In the genomic region with DNA sequence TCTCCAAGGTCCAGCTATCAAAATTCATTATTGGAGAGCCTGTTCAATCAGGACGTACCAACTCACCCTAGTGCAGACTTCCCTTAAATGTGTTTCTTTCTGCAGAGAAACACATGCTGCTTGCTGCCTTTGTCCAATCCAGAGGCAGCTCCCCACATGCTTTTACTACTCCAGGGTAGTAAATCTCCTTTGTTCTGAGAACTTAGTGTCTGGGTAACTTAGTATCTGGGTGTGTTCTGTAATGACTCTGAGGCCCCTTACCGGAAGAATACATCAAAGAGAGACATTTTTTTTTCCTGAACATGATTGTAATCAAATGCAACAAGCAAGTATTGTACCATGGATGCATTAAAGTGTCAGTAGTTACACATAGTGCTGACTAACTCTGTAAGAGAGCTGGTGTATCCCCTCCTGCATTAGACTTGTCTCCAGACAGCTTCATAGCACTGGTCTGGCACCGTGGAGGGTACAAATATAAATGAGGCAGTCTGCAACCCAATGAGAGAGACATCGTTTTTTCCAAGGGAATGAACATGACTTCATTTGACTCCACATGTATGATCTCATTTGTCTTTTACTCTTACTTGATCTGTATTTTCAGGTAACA, we compare ENCODE assay signal across 14 mouse cellular contexts.
A peak's percentile ranks its signal among the peaks of the same experiment; 100 is the strongest.
DNase-seq lines count a peak whose midpoint lies in the region; ATAC-seq lines count a peak whose summit lies in the region.
"Had no signal": no experiment of that assay in that cellular context is flagged by ENCODE, and none has a peak within 500 bp of the region (broad histone marks: within the 10 kb centered on the region; RNA-seq: fewer than 3 reads in every experiment).

No protein-coding gene starts in this region.

- no peaks in the 10 kb centered on the region for H3K9me3 ChIP-seq in kidney, embryonic 15.5 days (replicated peaks)
- H3K9me3 ChIP-seq in hindbrain, embryonic 11.5 days (ENCODE audit: control insufficient read depth, low read length): no peaks in the 10 kb centered on the region
- H3K9me3 ChIP-seq in limb, embryonic 10.5 days (replicated peaks): no peaks in the 10 kb centered on the region
- no peaks in the 10 kb centered on the region for H3K9me3 ChIP-seq in neural tube, embryonic 15.5 days (replicated peaks)
- H3K9me3 ChIP-seq: liver, embryonic 12.5 days had no signal

- H3K4me1 ChIP-seq in kidney, embryonic 15.5 days: peaks cover 9% of the 10 kb centered on the region; the same call in 1 of the 2 replicates
- peaks cover 2% of the 10 kb centered on the region; the same call in 1 of the 2 replicates for H3K4me1 ChIP-seq in hindbrain, embryonic 11.5 days (replicated peaks; ENCODE audit: control insufficient read depth, insufficient read depth, low read length)
- peaks cover 16% of the 10 kb centered on the region for H3K4me1 ChIP-seq in limb, embryonic 10.5 days
- peaks cover 23% of the 10 kb centered on the region for H3K4me1 ChIP-seq in neural tube, embryonic 15.5 days
- H3K4me1 ChIP-seq: liver, embryonic 12.5 days had no signal

- peak; percentile 49; the same call in 1 of the 2 replicates for ATAC-seq in kidney, embryonic 15.5 days (replicated peaks; ENCODE audit: low FRiP score)
- peak; percentile 71 for ATAC-seq in hindbrain, embryonic 11.5 days (ENCODE audit: low FRiP score)
- peak; percentile 69; the same call in 1 of the 2 replicates for ATAC-seq in neural tube, embryonic 15.5 days (ENCODE audit: low FRiP score)
- ATAC-seq: liver, embryonic 12.5 days had no signal

- no peak for DNase-seq in kidney, postnatal 14 days
- no peak for DNase-seq in hindbrain, embryonic 11.5 days (ENCODE audit: low spot score)
- no peak for DNase-seq in limb, embryonic 10.5 days (ENCODE audit: low spot score)
- DNase-seq in thymus, adult 18-20 months: no peak
- DNase-seq in adrenal gland, postnatal 4 days (ENCODE audit: low spot score in 2 of 2): no peak
- no peak for DNase-seq in gastrocnemius, postnatal 10 days
- DNase-seq: adrenal gland, postnatal 10 days; cerebellum, adult 9-11 months; heart, postnatal 36 days; lung, postnatal 4 days; thymus, postnatal 14 days had no signal

- H3K27me3 ChIP-seq in kidney, embryonic 15.5 days: no peaks in the 10 kb centered on the region
- H3K27me3 ChIP-seq in hindbrain, embryonic 11.5 days (ENCODE audit: control insufficient read depth, insufficient read depth, low read length): no peaks in the 10 kb centered on the region
- H3K27me3 ChIP-seq in limb, embryonic 10.5 days (ENCODE audit: low read depth, poor library complexity, severe bottlenecking): no peaks in the 10 kb centered on the region
- no peaks in the 10 kb centered on the region for H3K27me3 ChIP-seq in neural tube, embryonic 15.5 days (replicated peaks)
- H3K27me3 ChIP-seq: liver, embryonic 12.5 days had no signal

- 10% methylated on average over 4 of the region's 4 CpGs for WGBS in kidney, embryonic 15.5 days
- WGBS in hindbrain, embryonic 11.5 days: 38% methylated on average over 4 of the region's 4 CpGs
- WGBS in limb, embryonic 10.5 days: 39% methylated on average over 4 of the region's 4 CpGs
- WGBS in neural tube, embryonic 15.5 days: 2% methylated on average over 4 of the region's 4 CpGs

- no peaks in the 10 kb centered on the region for H3K36me3 ChIP-seq in kidney, embryonic 15.5 days
- H3K36me3 ChIP-seq in hindbrain, embryonic 11.5 days (ENCODE audit: control insufficient read depth, insufficient read depth, low read length): no peaks in the 10 kb centered on the region
- H3K36me3 ChIP-seq in limb, embryonic 10.5 days: no peaks in the 10 kb centered on the region
- H3K36me3 ChIP-seq in neural tube, embryonic 15.5 days: no peaks in the 10 kb centered on the region
- H3K36me3 ChIP-seq: liver, embryonic 12.5 days had no signal

- H3K4me2 ChIP-seq in kidney, embryonic 15.5 days: no peak overlapping the region
- no peak overlapping the region for H3K4me2 ChIP-seq in hindbrain, embryonic 11.5 days (replicated peaks; ENCODE audit: low read depth, low read length)
- H3K4me2 ChIP-seq in neural tube, embryonic 15.5 days: no peak overlapping the region
- H3K4me2 ChIP-seq: liver, embryonic 12.5 days had no signal

- no peak overlapping the region for H3K27ac ChIP-seq in kidney, embryonic 15.5 days
- 0 out of 2 replicates have a peak overlapping the region, but pooled peaks have one; percentile 8 for H3K27ac ChIP-seq in hindbrain, embryonic 11.5 days (ENCODE audit: low read depth, low read length)
- peak overlapping the region; percentile 72; the same call in 1 of the 2 replicates for H3K27ac ChIP-seq in limb, embryonic 10.5 days
- H3K27ac ChIP-seq in neural tube, embryonic 15.5 days (replicated peaks): peak overlapping the region; percentile 67
- H3K27ac ChIP-seq: liver, embryonic 12.5 days had no signal

- no peak overlapping the region for H3K9ac ChIP-seq in kidney, embryonic 15.5 days
- H3K9ac ChIP-seq in hindbrain, embryonic 11.5 days (ENCODE audit: low read depth, low read length): no peak overlapping the region
- no peak overlapping the region for H3K9ac ChIP-seq in neural tube, embryonic 15.5 days (replicated peaks)
- H3K9ac ChIP-seq: liver, embryonic 12.5 days had no signal

- no peak overlapping the region for H3K4me3 ChIP-seq in kidney, embryonic 15.5 days (replicated peaks)
- H3K4me3 ChIP-seq in hindbrain, embryonic 11.5 days (ENCODE audit: low read depth, low read length): no peak overlapping the region
- H3K4me3 ChIP-seq in limb, embryonic 10.5 days: no peak overlapping the region
- H3K4me3 ChIP-seq in neural tube, embryonic 15.5 days (replicated peaks): no peak overlapping the region
- H3K4me3 ChIP-seq: liver, embryonic 12.5 days had no signal
